Mouse (Mus musculus): Measurements from ENCODE around the gene Lst1. TPM values are rescaled to one million over a fixed set of nuclear protein-coding genes. Genes with fewer than 3 reads are reported as not detected.

The Lst1 gene
- total RNA-seq (2014; rRNA removed): 5.9 and 26.7 TPM in 2 replicates
- 7.8 and 12.0 TPM in 2 replicates for polyA plus RNA-seq (2015; fragmentation: Nextera tagmentation; extraction: Ambion mirVana)

- TF ChIP-seq CTCF (IDR thresholded peaks at IDR 0.05): no peak
- WGBS: 67% methylated on average over 7 of the region's 7 CpGs
- Histone ChIP-seq H3K9me3 (ENCODE audit: low read length) (no peaks in the 10 kb centered on the region), H3K4me2 (ENCODE audit: low read depth, low read length, poor library complexity, severe bottlenecking) (no peak within 1 kb of the TSS), H3K27me3 (ENCODE audit: insufficient read depth, low read length) (no peaks in the 10 kb centered on the region), H3K4me1 (ENCODE audit: insufficient read depth, low read length) (no peaks in the 10 kb centered on the region), H3K4me3 (ENCODE audit: low read depth, low read length) (no peak within 1 kb of the TSS), H3K9ac (replicated peaks; ENCODE audit: low read length, poor library complexity, severe bottlenecking) (no peak within 1 kb of the TSS), H3K36me3 (ENCODE audit: insufficient read depth, low read length) (no peaks in the 10 kb centered on the region), H3K27ac (ENCODE audit: low read depth, low read length) (no peak within 1 kb of the TSS)
- DNase-seq (ENCODE audit: low spot score) (no peak), ATAC-seq (ENCODE audit: low FRiP score) (no peak)
Observed at GRCm38 (mm10) chr17:35187959-35188610, at the start of gene Lst1. Gene Lst1 (minus strand): TSS chr17:35188439.

DNA sequence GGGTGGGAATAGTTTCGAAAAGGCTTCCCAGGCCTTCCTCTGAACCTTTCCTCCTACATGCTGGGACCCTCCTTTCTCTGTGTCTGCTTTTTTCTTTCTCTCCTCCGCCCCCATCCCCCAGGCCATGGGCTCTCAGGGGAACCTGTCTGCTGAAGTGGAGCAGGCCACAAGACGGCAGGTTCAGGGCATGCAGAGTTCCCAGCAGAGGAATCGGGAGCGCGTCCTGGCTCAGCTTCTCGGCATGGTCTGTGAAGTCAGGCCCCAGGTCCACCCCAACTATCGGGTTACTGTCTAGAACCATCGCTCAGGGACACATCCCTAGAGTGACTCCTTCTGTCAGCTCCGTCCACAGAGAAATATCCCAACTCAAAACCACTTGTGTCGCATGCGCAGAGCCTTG, 49.3 kb upstream of the Lst1 start:
- no peak for ATAC-seq (ENCODE audit: low FRiP score)
- WGBS: 88% methylated on average over 12 of the region's 12 CpGs
- Histone ChIP-seq H3K27me3 (ENCODE audit: insufficient read depth, low read length) (no peaks in the 10 kb centered on the region), H3K4me1 (ENCODE audit: insufficient read depth, low read length) (peaks cover 5% of the 10 kb centered on the region; the same call in 1 of the 2 replicates), H3K36me3 (ENCODE audit: insufficient read depth, low read length) (0 out of 2 replicates have a peak, but pooled peaks cover 14% of the 10 kb centered on the region), H3K4me3 (ENCODE audit: low read depth, low read length) (peak overlapping the region; percentile 42), H3K9me3 (ENCODE audit: low read length) (no peaks in the 10 kb centered on the region), H3K4me2 (ENCODE audit: low read depth, low read length, poor library complexity, severe bottlenecking) (peak overlapping the region; percentile 89), H3K9ac (replicated peaks; ENCODE audit: low read length, poor library complexity, severe bottlenecking) (peak overlapping the region; percentile 66; the same call in 1 of the 2 replicates), H3K27ac (ENCODE audit: low read depth, low read length) (no peak overlapping the region)
- DNase-seq (ENCODE audit: low spot score): no peak
- no peak for TF ChIP-seq CTCF (IDR thresholded peaks at IDR 0.05)

DNA sequence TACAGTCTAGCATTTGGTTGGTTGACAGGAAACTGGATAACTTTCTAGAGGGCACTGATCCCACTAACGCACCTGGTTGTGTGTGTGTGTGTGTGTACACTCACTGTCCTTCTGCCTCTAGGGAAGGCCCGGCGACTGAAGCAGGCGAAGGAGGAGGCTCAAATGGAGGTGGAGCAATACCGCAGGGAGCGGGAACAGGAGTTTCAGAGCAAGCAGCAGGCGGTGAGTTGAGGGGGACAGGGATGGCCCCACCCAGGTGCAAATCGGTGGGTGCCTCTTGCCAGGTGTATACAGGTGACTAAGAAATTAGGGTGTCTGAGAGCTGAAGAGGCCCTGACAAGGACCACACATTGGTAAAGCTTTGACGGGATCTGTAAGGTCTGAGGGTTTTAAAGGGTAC, 48.8 kb upstream of the Lst1 start:
- WGBS: 63% methylated on average over 9 of the region's 9 CpGs
- DNase-seq (ENCODE audit: low spot score): no peak

DNA sequence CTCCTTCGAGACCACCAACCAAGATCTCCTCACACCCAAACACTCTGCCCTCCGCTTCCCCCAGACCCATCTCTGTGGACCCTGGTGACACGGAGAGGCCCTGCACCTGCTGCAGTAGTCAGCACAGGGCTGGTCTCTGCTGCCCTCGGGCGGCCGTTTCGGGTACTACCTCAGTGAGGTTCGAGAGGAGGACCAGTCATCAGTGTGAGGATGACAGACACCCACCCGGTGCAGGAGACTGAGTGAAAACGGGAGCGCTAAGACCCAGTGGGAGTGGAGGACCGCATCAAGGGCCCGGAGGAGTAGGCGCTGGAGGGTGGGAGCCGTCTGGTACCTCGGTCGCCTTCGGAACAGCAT, 48.1 kb upstream of the Lst1 start:
- peak overlapping the region; percentile 42 for H3K4me3 ChIP-seq (ENCODE audit: low read depth, low read length)
- H3K27ac ChIP-seq (ENCODE audit: low read depth, low read length): peak overlapping the region; percentile 92
- DNase-seq (ENCODE audit: low spot score): peak; percentile 95
- peaks cover 5% of the 10 kb centered on the region; the same call in 1 of the 2 replicates for H3K4me1 ChIP-seq (ENCODE audit: insufficient read depth, low read length)
- H3K4me2 ChIP-seq (ENCODE audit: low read depth, low read length, poor library complexity, severe bottlenecking): peak overlapping the region; percentile 89
- no peaks in the 10 kb centered on the region for H3K27me3 ChIP-seq (ENCODE audit: insufficient read depth, low read length)
- H3K9ac ChIP-seq (replicated peaks; ENCODE audit: low read length, poor library complexity, severe bottlenecking): peak overlapping the region; percentile 66
- under 1% methylated on average over 18 of the region's 18 CpGs for WGBS
- ATAC-seq (ENCODE audit: low FRiP score): peak; percentile 90
- peak; percentile 100 for TF ChIP-seq CTCF (IDR thresholded peaks at IDR 0.05)
- no peaks in the 10 kb centered on the region for H3K9me3 ChIP-seq (ENCODE audit: low read length)
- peaks cover 15% of the 10 kb centered on the region; the same call in 1 of the 2 replicates for H3K36me3 ChIP-seq (ENCODE audit: insufficient read depth, low read length)

More for the DNA sequence above, 48.8 kb upstream of the Lst1 start:
- H3K4me3 ChIP-seq (ENCODE audit: low read depth, low read length): peak overlapping the region; percentile 42
- TF ChIP-seq CTCF (IDR thresholded peaks at IDR 0.05): no peak
- peaks cover 5% of the 10 kb centered on the region; the same call in 1 of the 2 replicates for H3K4me1 ChIP-seq (ENCODE audit: insufficient read depth, low read length)
- peak overlapping the region; percentile 92 for H3K27ac ChIP-seq (ENCODE audit: low read depth, low read length)
- peak overlapping the region; percentile 66 for H3K9ac ChIP-seq (replicated peaks; ENCODE audit: low read length, poor library complexity, severe bottlenecking)
- no peaks in the 10 kb centered on the region for H3K9me3 ChIP-seq (ENCODE audit: low read length)
- no peaks in the 10 kb centered on the region for H3K27me3 ChIP-seq (ENCODE audit: insufficient read depth, low read length)
- ATAC-seq (ENCODE audit: low FRiP score): no peak
- peak overlapping the region; percentile 89 for H3K4me2 ChIP-seq (ENCODE audit: low read depth, low read length, poor library complexity, severe bottlenecking)
- 0 out of 2 replicates have a peak, but pooled peaks cover 15% of the 10 kb centered on the region for H3K36me3 ChIP-seq (ENCODE audit: insufficient read depth, low read length)

DNA sequence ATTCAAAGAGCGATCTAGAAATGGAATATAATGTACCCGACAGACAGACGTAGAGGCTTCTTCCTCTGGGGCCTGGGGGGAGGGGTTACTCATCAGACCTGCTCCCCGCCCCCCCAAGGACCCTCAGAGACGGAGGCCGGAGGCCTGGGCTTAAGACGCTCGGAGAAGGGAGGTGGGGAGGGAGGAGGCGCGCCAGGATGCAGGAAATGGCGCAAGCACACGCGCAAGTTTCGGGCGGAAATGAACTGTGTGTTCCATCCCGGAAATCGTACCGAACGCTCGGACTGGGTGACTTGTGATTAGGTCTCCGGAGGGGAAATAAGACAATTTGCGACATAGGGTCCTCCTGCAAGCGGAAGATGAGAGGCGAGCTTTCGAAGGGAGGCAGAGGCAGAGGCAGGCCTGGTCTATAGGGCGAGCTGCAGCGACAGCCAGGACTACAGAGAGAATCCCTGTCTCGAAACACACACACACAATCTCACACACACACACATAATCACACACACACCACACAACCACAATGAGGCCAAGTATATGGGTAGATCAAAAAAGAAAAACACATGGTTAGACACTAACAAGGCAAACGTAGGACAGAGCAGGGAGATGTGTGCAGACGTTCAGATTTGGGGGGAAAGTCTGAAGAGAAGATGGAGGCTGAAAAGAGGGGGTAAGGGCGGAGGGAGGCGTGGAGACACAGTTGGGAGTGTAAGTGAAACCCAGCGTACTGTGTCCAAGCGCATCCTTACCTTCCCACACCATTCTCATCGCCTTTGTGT, 47.6 kb upstream of the Lst1 start, which contains the start of gene Nfkbil1:
Gene Nfkbil1, minus strand, starts transcription at position 179 of the 776 bp plus-strand sequence.
- peaks cover 21% of the 10 kb centered on the region for H3K36me3 ChIP-seq (ENCODE audit: insufficient read depth, low read length)
- H3K4me1 ChIP-seq (ENCODE audit: insufficient read depth, low read length): peaks cover 5% of the 10 kb centered on the region; the same call in 1 of the 2 replicates
- peak within 1 kb of the TSS; percentile 42 for H3K4me3 ChIP-seq (ENCODE audit: low read depth, low read length)
- H3K9me3 ChIP-seq (ENCODE audit: low read length): no peaks in the 10 kb centered on the region
- H3K27ac ChIP-seq (ENCODE audit: low read depth, low read length): peak within 1 kb of the TSS; percentile 92
- under 1% methylated on average over 35 of the region's 35 CpGs for WGBS
- ATAC-seq (ENCODE audit: low FRiP score) (peak; percentile 82), DNase-seq (ENCODE audit: low spot score) (peak; percentile 98)
- no peak for TF ChIP-seq CTCF (IDR thresholded peaks at IDR 0.05)
- peak within 1 kb of the TSS; percentile 89 for H3K4me2 ChIP-seq (ENCODE audit: low read depth, low read length, poor library complexity, severe bottlenecking)
- peak within 1 kb of the TSS; percentile 66 for H3K9ac ChIP-seq (replicated peaks; ENCODE audit: low read length, poor library complexity, severe bottlenecking)
- H3K27me3 ChIP-seq (ENCODE audit: insufficient read depth, low read length): no peaks in the 10 kb centered on the region
